Mouse (Mus musculus) gastrocnemius, adult 18-20 months (tissue): ENCODE results near the gene Syvn1. TPM values are rescaled to one million over a fixed set of nuclear protein-coding genes. Genes with fewer than 3 reads are reported as not detected.
A peak's percentile ranks its signal among the peaks of the same experiment; 100 is the strongest.

ENCODE experiments used
- DNase-seq: peaks from one replicate; pipeline ENCODE4 v3.0.0; 2021; ENCODE audit warnings: low spot score
- total RNA-seq, 2 experiments: library from RNA; stranded (reverse); gene quantifications; 2 replicates each; pipeline ENCODE4 v1.2.3; 2021

The Syvn1 gene
- total RNA-seq, 2 experiments from 2014 or later = 18.4 to 20.5 TPM

- peak; percentile 91 for DNase-seq
These were observed 21.5 kb downstream of the Syvn1 start, which contains the start of gene Tm7sf2 for GRCm38 (mm10) chr19:6067724-6068415. Tm7sf2 (minus strand) TSS chr19:6068373.

- no peak for DNase-seq
These were observed 22.6 kb downstream of the Syvn1 start for GRCm38 (mm10) chr19:6068951-6069350.

- DNase-seq = no peak
These were observed 23.5 kb downstream of the Syvn1 start for GRCm38 (mm10) chr19:6069851-6070250.

- no peak for DNase-seq
These were observed 24.3 kb downstream of the Syvn1 start for GRCm38 (mm10) chr19:6070571-6071250.

- no peak for DNase-seq
These were observed 24.9 kb downstream of the Syvn1 start for GRCm38 (mm10) chr19:6071261-6071660.

- no peak for DNase-seq
These were observed 27.5 kb downstream of the Syvn1 start for GRCm38 (mm10) chr19:6073889-6074288.

GRCm38 (mm10) chr19:6076564-6077393 lies 30.4 kb downstream of the Syvn1 start, which contains the start of gene Vps51:
Vps51 (minus strand) TSS chr19:6077231.
- DNase-seq = peak; percentile 90

GRCm38 (mm10) chr19:6079983-6080480 lies 33.7 kb downstream of the Syvn1 start, which contains the start of gene Tmem262:
Tmem262 (plus strand) TSS chr19:6080033.
- DNase-seq = no peak

GRCm38 (mm10) chr19:6082156-6082555 lies 35.8 kb downstream of the Syvn1 start, which contains the start of gene Gm28374:
Gm28374 (minus strand) TSS chr19:6082256.
- no peak for DNase-seq

- DNase-seq = peak; percentile 96
These were observed 38.3 kb downstream of the Syvn1 start, which contains the start of the genes Zfpl1 and Cdca5 for GRCm38 (mm10) chr19:6084478-6085248. Zfpl1 (minus strand) TSS chr19:6084956. Cdca5 (plus strand) TSS chr19:6084983.

GRCm38 (mm10) chr19:6085417-6085879 lies 39.1 kb downstream of the Syvn1 start:
- DNase-seq = no peak

GRCm38 (mm10) chr19:6088841-6089240 lies 42.5 kb downstream of the Syvn1 start:
- no peak for DNase-seq

GRCm38 (mm10) chr19:6094119-6094518 lies 47.7 kb downstream of the Syvn1 start, which contains the start of gene AC131692.1:
AC131692.1 (plus strand) TSS chr19:6094419.
- no peak for DNase-seq

- no peak for DNase-seq
These were observed 51.5 kb downstream of the Syvn1 start for GRCm38 (mm10) chr19:6097847-6098246.

GRCm38 (mm10) chr19:6101186-6101585 lies 54.8 kb downstream of the Syvn1 start:
- DNase-seq = no peak

- DNase-seq = no peak
These were observed 55.9 kb downstream of the Syvn1 start for GRCm38 (mm10) chr19:6102169-6102853.
